Mouse (Mus musculus) liver, adult 2 months (tissue): Measurements from ENCODE around the gene Rsu1.

Experiments
- CTCF ChIP-seq: fragments of 200-500 bp; IDR thresholded peaks from 2 replicates; pipeline ENCODE4 v1.5.1; 2011; ENCODE audit warnings: low read depth, low read length, control low read depth
- POLR2A ChIP-seq: fragments of 200-500 bp; IDR thresholded peaks from 2 replicates; pipeline ENCODE4 v1.6.1; 2011; ENCODE audit warnings: low read length, control low read depth; ENCODE audit not compliant: insufficient read depth; ENCODE audit errors: extremely low read depth

- TF ChIP-seq CTCF (no peak), POLR2A (no peak)
These were observed 35.5 kb downstream of the Rsu1 start for GRCm38 (mm10) chr2:13235696-13236095.
